Mouse (Mus musculus): ENCODE results near the gene Myh7b. TPM values are rescaled to one million over a fixed set of nuclear protein-coding genes. Genes with fewer than 3 reads are reported as not detected.

The Myh7b gene
- total and polyA plus RNA-seq, 3 experiments = 0.51 TPM; not detected in 2

- no peak for TF ChIP-seq ZC3H11A (IDR thresholded peaks at IDR 0.05; ENCODE audit: low read depth, low read length)
- TF ChIP-seq SIN3A (IDR thresholded peaks at IDR 0.05; ENCODE audit: low read length) = no peak
- no peak for TF ChIP-seq MXI1 (IDR thresholded peaks at IDR 0.05; ENCODE audit: low read depth, low read length)
- Histone ChIP-seq H3K4me3 (replicated peaks in 1 of 3; ENCODE audit: low read depth in 2 of 3, low read length in 2 of 3, poor library complexity in 1 of 3) (no peak overlapping the region), H3K4me1 (ENCODE audit: control insufficient read depth in 1 of 2, insufficient read depth in 2 of 2) (no peaks in the 10 kb centered on the region), H3K79me2 (replicated peaks; ENCODE audit: control insufficient read depth, extremely low read depth, insufficient read depth, poor library complexity, severe bottlenecking) (no peaks in the 10 kb centered on the region), H3K9me3 (replicated peaks; ENCODE audit: low read length) (no peaks in the 10 kb centered on the region), H3K27me3 (replicated peaks) (no peaks in the 10 kb centered on the region), H3K27ac (ENCODE audit: insufficient read depth, low read depth) (no peak overlapping the region), H3K4me2 (ENCODE audit: insufficient read depth, low read depth, poor library complexity, severe bottlenecking) (no peak overlapping the region), H3K9ac (ENCODE audit: insufficient read depth, low read depth) (no peak overlapping the region), H3K36me3 (replicated peaks in 1 of 2; ENCODE audit: control insufficient read depth in 1 of 2, insufficient read depth in 1 of 2, low read length in 1 of 2) (peaks cover 0 to 41% of the 10 kb centered on the region in 2 experiments)
- dilution Hi-C loops (cut with MboI; ENCODE audit: extremely low pct_ligation_motif_present, extremely low pct_unique_long_range_greater_than_20kb, low sequenced_read_pairs) = no loop called here
- in situ Hi-C loops (cut with MboI; ENCODE audit: low pct_ligation_motif_present, low pct_unique_long_range_greater_than_20kb, low sequenced_read_pairs) = no loop called here
- no peak for DNase-seq (ENCODE audit: extremely low read depth)
Observed at GRCm38 (mm10) chr2:155582996-155583395, 28.0 kb upstream of the Myh7b start.

- dilution Hi-C loops (cut with MboI; ENCODE audit: extremely low pct_ligation_motif_present, extremely low pct_unique_long_range_greater_than_20kb, low sequenced_read_pairs) (no loop called here), in situ Hi-C loops (cut with MboI; ENCODE audit: low pct_ligation_motif_present, low pct_unique_long_range_greater_than_20kb, low sequenced_read_pairs) (no loop called here)
- H3K4me1 ChIP-seq (ENCODE audit: control insufficient read depth in 1 of 2, insufficient read depth in 2 of 2) = no peaks in the 10 kb centered on the region
- TF ChIP-seq SMC3 (IDR thresholded peaks at IDR 0.05; ENCODE audit: low read depth, low read length) (peak; percentile 90), POLR2A (IDR thresholded peaks at IDR 0.05; ENCODE audit: low read depth, low read length) (no peak), ZC3H11A (IDR thresholded peaks at IDR 0.05; ENCODE audit: low read depth, low read length) (peak; percentile 45), JUND (conservative IDR thresholded peaks at IDR 0.05; ENCODE audit: low read depth, low read length) (no peak), RAD21 (IDR thresholded peaks at IDR 0.05; ENCODE audit: low read depth, low read length) (peak; percentile 92), CTCF (conservative IDR thresholded peaks at IDR 0.05 in 1 of 2, IDR thresholded peaks at IDR 0.05 in 1 of 2; ENCODE audit: low read depth in 2 of 2, low read length in 2 of 2) (peak; percentile 73 to 94), KAT2A (IDR thresholded peaks at IDR 0.05; ENCODE audit: insufficient replicate concordance, low read length) (no peak)
- no peaks in the 10 kb centered on the region for H3K27me3 ChIP-seq (replicated peaks)
- no peak overlapping the region for H3K4me3 ChIP-seq (replicated peaks in 1 of 3; ENCODE audit: low read depth in 2 of 3, low read length in 2 of 3, poor library complexity in 1 of 3)
- no peaks in the 10 kb centered on the region for H3K79me2 ChIP-seq (replicated peaks; ENCODE audit: control insufficient read depth, extremely low read depth, insufficient read depth, poor library complexity, severe bottlenecking)
- H3K4me2 ChIP-seq (ENCODE audit: insufficient read depth, low read depth, poor library complexity, severe bottlenecking) = no peak overlapping the region
- H3K9ac ChIP-seq (ENCODE audit: insufficient read depth, low read depth) = no peak overlapping the region
- H3K36me3 ChIP-seq (replicated peaks in 1 of 2; ENCODE audit: control insufficient read depth in 1 of 2, insufficient read depth in 1 of 2, low read length in 1 of 2) = peaks cover 0 to 35% of the 10 kb centered on the region in 2 experiments
- DNase-seq (ENCODE audit: extremely low read depth) = peak; percentile 34
- no peak overlapping the region for H3K27ac ChIP-seq (ENCODE audit: insufficient read depth, low read depth)
- no peaks in the 10 kb centered on the region for H3K9me3 ChIP-seq (replicated peaks; ENCODE audit: low read length)
Observed at GRCm38 (mm10) chr2:155583927-155584530, 27.0 kb upstream of the Myh7b start.

DNA sequence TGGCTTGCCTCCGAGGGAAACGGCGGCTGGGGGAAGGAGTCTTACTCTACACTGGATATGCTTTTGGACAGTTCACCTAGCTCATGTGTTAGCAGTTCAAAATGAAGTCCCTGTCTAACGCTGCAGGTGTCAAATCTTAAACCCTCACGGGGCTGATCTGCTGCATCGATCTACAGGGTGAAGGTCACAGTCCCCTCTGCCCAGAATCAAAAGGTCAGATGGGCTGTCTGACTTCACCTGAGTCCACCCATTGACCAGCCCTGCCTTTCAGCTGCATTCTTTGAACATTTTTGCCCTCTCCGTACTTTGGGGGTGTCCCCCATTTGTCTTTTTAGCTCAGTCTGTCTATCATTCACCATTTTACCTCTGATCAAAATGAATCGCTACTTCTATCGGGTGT, 25.9 kb upstream of the Myh7b start:
- in situ Hi-C loops (cut with MboI; ENCODE audit: low pct_ligation_motif_present, low pct_unique_long_range_greater_than_20kb, low sequenced_read_pairs) (loop anchor here (5.0 kb wide), 1 partner anchor 37 kb away; no protein-coding TSS in a partner anchor), dilution Hi-C loops (cut with MboI; ENCODE audit: extremely low pct_ligation_motif_present, extremely low pct_unique_long_range_greater_than_20kb, low sequenced_read_pairs) (no loop called here)
- H3K79me2 ChIP-seq (replicated peaks; ENCODE audit: control insufficient read depth, extremely low read depth, insufficient read depth, poor library complexity, severe bottlenecking) = no peaks in the 10 kb centered on the region
- H3K4me2 ChIP-seq (ENCODE audit: insufficient read depth, low read depth, poor library complexity, severe bottlenecking) = no peak overlapping the region
- H3K27ac ChIP-seq (ENCODE audit: insufficient read depth, low read depth) = no peak overlapping the region
- TF ChIP-seq CHD1 (IDR thresholded peaks at IDR 0.05; ENCODE audit: low read depth, low read length) = no peak
- no peak for TF ChIP-seq CHD2 (IDR thresholded peaks at IDR 0.05; ENCODE audit: low read length)
- no peak for TF ChIP-seq E2F4 (IDR thresholded peaks at IDR 0.05; ENCODE audit: insufficient replicate concordance, low read depth, low read length)
- TF ChIP-seq BHLHE40 (IDR thresholded peaks at IDR 0.05; ENCODE audit: low read depth, low read length) = no peak
- no peak for TF ChIP-seq EP300 (IDR thresholded peaks at IDR 0.05; ENCODE audit: low read length)
- TF ChIP-seq TCF12 (IDR thresholded peaks at IDR 0.05; ENCODE audit: low read depth, low read length) = no peak
- TF ChIP-seq ETS1 (conservative IDR thresholded peaks at IDR 0.05; ENCODE audit: low read depth, low read length) = no peak
- TF ChIP-seq HCFC1 (IDR thresholded peaks at IDR 0.05; ENCODE audit: low read depth, low read length) = no peak
- TF ChIP-seq RAD21 (IDR thresholded peaks at IDR 0.05; ENCODE audit: low read depth, low read length) = no peak
- TF ChIP-seq RCOR1 (conservative IDR thresholded peaks at IDR 0.05; ENCODE audit: low read depth, low read length) = no peak
- no peak for TF ChIP-seq UBTF (IDR thresholded peaks at IDR 0.05; ENCODE audit: low read depth, low read length)
- TF ChIP-seq NRF1 (IDR thresholded peaks at IDR 0.05; ENCODE audit: low read depth, low read length) = no peak
- no peak overlapping the region for H3K9ac ChIP-seq (ENCODE audit: insufficient read depth, low read depth)
- no peaks in the 10 kb centered on the region for H3K4me1 ChIP-seq (ENCODE audit: control insufficient read depth in 1 of 2, insufficient read depth in 2 of 2)
- H3K9me3 ChIP-seq (replicated peaks; ENCODE audit: low read length) = no peaks in the 10 kb centered on the region
- H3K36me3 ChIP-seq (replicated peaks in 1 of 2; ENCODE audit: control insufficient read depth in 1 of 2, insufficient read depth in 1 of 2, low read length in 1 of 2) = peaks cover 0 to 33% of the 10 kb centered on the region in 2 experiments
- no peaks in the 10 kb centered on the region for H3K27me3 ChIP-seq (replicated peaks)
- no peak overlapping the region for H3K4me3 ChIP-seq (replicated peaks in 1 of 3; ENCODE audit: low read depth in 2 of 3, low read length in 2 of 3, poor library complexity in 1 of 3)
- DNase-seq (ENCODE audit: extremely low read depth) = no peak

All from CH12.LX (cell line).